Mouse (Mus musculus): Measurements from ENCODE around the gene Ptgr2. TPM values are rescaled to one million over a fixed set of nuclear protein-coding genes. Genes with fewer than 3 reads are reported as not detected.
"Not testable (repeated sequence)": the region's sequence is repeated elsewhere in the genome, so short reads cannot be mapped to it uniquely, and the experiment has no call there.

Gene Ptgr2
- 14.2 and 17.4 TPM in 2 replicates for polyA plus RNA-seq (2016; fragmentation: Nextera tagmentation; extraction: Ambion mirVana)

DNA sequence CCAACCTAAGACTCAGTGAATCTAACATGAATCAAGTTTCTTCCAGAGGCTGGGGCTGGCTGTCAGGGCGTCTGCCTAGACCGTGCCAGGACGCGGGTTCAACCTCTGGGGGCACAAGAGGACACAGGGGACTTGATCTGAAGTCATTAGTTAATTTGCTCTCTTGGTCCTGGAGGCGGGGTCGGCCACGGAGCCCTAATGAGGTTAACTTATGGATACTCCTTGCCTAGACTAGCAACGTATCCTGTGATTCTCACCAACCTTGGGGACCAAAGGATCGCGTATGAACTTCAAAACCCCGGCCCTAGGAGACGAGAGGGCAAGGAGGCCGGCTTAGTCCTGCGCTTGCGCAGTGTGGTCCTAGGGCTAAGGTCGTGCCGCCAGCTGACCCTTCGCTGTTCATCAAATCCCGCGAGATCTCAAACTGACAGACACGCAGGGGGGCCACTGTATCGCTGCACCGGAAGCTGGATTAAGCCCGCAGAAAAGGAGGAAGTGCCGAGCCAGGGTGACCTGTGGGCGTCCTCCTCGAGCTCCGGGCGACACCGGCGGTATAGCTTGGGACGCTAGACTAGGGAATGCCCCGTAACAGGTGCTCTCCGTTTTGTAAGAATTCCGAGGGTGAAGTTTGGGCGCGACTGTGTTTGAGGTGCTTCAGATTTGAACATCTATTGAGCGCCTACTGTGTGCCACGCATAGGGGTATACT is at the start of gene Ptgr2:
Ptgr2 (plus strand) TSS at position 348 of the 708 bp plus-strand sequence.
- under 1% methylated on average over 39 of the region's 39 CpGs for WGBS
- H3K9me3 ChIP-seq: no peaks in the 10 kb centered on the region
- peak within 1 kb of the TSS; percentile 74 for H3K4me2 ChIP-seq (replicated peaks)
- H3K36me3 ChIP-seq: no peaks in the 10 kb centered on the region
- peak within 1 kb of the TSS; percentile 54 for H3K9ac ChIP-seq
- peak; percentile 90 for ATAC-seq (ENCODE audit: low FRiP score, low read depth)
- no peaks in the 10 kb centered on the region for H3K27me3 ChIP-seq (replicated peaks)
- H3K27ac ChIP-seq: no peak within 1 kb of the TSS
- peaks cover 9% of the 10 kb centered on the region; the same call in 1 of the 2 replicates for H3K4me1 ChIP-seq
- peak within 1 kb of the TSS; percentile 49 for H3K4me3 ChIP-seq

DNA sequence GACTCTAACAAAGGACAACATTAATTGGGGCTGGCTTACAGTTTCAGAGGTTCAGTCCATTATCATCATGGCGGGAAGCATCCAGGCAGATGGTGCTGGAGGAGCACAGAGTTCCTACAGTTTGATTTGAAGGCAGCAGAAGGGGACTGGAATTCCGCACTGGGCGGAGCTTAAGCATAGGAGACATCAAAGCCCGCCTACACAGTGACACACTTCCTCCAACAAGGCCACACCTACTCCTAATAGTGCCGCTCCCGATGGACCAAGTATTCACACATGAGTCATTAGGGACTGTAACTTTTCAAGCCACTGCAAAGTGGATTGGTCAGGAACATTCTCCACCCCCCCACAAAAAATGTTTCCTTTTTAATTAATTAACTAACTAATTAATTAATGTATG is 49.5 kb upstream of the Ptgr2 start:
- H3K4me3 ChIP-seq: no peak overlapping the region
- H3K4me2 ChIP-seq (replicated peaks): no peak overlapping the region
- H3K27me3 ChIP-seq (replicated peaks): no peaks in the 10 kb centered on the region
- H3K9ac ChIP-seq: no peak overlapping the region
- no peaks in the 10 kb centered on the region for H3K36me3 ChIP-seq
- ATAC-seq (ENCODE audit: low FRiP score, low read depth): no peak
- 93% methylated on average over 6 of the region's 6 CpGs for WGBS
- H3K4me1 ChIP-seq: no peaks in the 10 kb centered on the region
- H3K27ac ChIP-seq: no peak overlapping the region
- no peaks in the 10 kb centered on the region for H3K9me3 ChIP-seq

DNA sequence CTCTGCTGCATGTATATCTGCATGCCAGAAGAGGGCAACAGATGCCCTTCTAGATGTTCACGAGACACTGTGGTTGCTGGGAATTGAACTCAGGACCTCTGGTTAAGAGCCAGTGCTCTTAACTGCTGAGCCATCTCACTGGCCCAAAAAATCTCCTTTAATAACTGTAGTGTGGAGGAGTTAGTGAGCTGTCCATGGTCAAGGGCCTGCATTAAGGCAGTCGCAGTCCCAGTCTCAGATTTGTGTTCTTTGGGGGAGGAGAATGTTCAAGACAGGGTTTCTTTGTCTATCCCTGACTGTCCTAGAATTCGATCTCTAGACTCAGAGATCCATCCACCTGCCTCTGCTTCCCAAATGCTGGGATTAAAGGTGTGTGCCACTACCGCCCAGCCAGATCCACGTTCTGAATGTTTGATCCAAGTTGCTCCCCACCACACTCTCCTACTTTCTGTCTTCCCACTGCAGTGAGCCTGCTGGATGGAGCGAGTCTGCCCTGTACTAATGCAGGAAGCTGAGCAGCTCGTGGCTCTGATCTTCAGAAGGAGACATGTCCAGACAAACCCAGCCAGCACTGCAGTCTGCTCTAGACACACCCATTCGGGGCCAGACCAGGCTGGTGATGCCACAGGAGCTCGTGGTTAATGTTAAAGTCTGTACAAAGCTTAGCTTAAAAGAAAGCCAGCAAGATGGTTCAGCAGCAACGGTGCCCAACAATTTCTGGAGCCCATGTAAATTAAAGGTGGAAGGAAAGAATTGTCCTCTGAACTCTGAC is 48.9 kb upstream of the Ptgr2 start:
- Histone ChIP-seq H3K9ac (no peak overlapping the region), H3K4me2 (replicated peaks) (no peak overlapping the region), H3K36me3 (no peaks in the 10 kb centered on the region), H3K9me3 (no peaks in the 10 kb centered on the region), H3K27ac (no peak overlapping the region), H3K4me3 (no peak overlapping the region), H3K27me3 (replicated peaks) (no peaks in the 10 kb centered on the region), H3K4me1 (no peaks in the 10 kb centered on the region)
- ATAC-seq (ENCODE audit: low FRiP score, low read depth): no peak
- WGBS: 86% methylated on average over 10 of the region's 10 CpGs

DNA sequence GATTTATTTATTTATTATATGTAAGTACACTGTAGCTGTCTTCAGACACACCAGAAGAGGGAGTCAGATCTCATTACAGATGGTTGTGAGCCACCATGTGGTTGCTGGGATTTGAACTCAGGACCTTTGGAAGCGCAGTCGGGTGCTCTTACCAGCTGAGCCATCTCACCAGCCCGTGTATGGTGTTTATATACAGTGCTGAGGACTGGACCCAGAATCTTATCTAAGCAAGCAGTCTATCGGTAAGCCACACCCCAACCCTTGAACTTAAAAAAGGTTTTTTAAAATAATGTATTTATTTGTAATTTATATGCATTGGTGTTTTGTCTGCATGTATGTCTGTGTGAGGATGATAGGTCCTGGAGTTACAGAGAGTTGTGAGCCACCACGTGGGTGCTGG is 48.0 kb upstream of the Ptgr2 start:
- H3K27ac ChIP-seq; H3K4me2 ChIP-seq (replicated peaks); H3K27me3 ChIP-seq (replicated peaks); ATAC-seq (ENCODE audit: low FRiP score, low read depth); H3K4me1 ChIP-seq; H3K4me3 ChIP-seq; H3K9ac ChIP-seq; H3K36me3 ChIP-seq; H3K9me3 ChIP-seq: not testable (repeated sequence)
- WGBS: 91% methylated on average over 5 of the region's 5 CpGs

DNA sequence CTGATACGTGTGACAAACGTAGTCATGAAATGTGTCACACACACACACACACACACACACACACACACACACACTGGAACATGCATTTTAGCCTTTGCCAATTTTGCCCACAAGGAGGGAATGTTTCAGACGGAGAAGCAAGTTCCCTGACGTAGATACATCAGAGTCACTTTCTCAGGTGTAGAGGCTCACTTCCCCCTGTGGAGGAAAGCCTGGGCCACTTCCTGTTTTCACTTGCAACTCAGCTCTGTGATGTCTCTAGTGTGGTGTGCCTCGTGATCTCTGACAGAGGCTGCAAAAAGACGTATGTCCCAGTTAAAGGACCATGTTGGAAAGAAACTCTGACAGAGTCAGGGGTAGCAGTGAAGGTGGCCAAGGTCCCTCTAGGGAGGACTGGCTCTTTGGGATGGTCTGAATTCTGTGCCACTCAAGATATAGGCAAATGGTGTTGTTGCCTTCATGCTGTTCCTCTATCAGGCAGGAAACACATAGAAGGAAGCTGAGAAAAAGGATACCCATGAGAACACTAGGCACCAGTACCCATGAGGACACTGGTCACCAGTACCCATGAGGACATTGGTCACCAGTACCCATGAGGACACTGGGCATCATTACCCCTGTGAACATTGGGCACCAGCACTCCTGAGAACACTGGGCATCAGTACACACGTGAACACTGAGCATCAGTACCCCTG is 41.8 kb upstream of the Ptgr2 start:
- Histone ChIP-seq H3K4me1 (no peaks in the 10 kb centered on the region), H3K4me2 (replicated peaks) (no peak overlapping the region), H3K4me3 (no peak overlapping the region), H3K9ac (no peak overlapping the region), H3K27me3 (replicated peaks) (no peaks in the 10 kb centered on the region), H3K36me3 (no peaks in the 10 kb centered on the region), H3K27ac (no peak overlapping the region), H3K9me3 (no peaks in the 10 kb centered on the region)
- no peak for ATAC-seq (ENCODE audit: low FRiP score, low read depth)
- 80% methylated on average over 7 of the region's 7 CpGs for WGBS

DNA sequence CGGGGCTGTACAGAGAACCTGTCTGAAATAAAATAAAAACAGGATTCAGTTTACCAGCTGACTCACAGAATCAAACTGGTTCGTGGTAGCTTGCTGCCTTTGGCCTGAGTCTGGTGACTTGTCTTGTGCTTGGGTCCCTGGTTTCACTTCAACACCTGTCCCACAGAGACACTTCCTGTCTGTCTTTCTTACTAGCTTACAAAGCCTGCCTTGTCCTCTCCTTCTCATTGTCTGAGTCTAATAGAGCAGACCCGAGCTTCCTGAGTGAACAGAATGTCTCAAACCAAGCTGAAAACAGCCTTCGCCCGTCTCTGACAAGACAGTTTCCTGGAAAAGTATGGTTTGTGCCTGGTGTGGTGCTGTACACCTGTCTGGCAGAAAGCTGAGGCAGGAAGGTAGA is 39.3 kb upstream of the Ptgr2 start:
- no peaks in the 10 kb centered on the region for H3K27me3 ChIP-seq (replicated peaks)
- no peaks in the 10 kb centered on the region for H3K36me3 ChIP-seq
- H3K9me3 ChIP-seq: no peaks in the 10 kb centered on the region
- H3K9ac ChIP-seq: no peak overlapping the region
- 63% methylated on average over 5 of the region's 5 CpGs for WGBS
- no peak overlapping the region for H3K27ac ChIP-seq
- no peak overlapping the region for H3K4me2 ChIP-seq (replicated peaks)
- no peaks in the 10 kb centered on the region for H3K4me1 ChIP-seq
- no peak for ATAC-seq (ENCODE audit: low FRiP score, low read depth)
- H3K4me3 ChIP-seq: no peak overlapping the region

DNA sequence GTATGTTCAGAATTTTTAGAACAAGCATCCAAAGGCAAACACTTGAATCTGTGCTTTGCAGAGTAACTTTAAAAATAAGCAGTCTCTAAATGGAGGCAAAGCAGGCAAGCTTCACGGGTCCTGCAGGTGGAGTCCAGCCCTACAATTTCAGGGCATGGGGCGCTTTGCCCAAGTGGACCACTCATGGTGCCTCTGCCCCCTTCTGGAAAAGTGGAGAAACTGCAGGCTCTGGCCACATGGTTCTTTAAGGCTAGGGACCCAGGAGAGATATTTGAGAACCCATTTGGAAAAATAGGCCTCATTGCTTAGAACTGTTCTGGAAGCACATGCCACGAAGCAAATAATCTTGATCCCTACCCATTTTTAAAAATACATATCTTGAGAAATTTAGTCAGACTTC is 35.8 kb upstream of the Ptgr2 start:
- H3K4me2 ChIP-seq (replicated peaks): no peak overlapping the region
- no peak overlapping the region for H3K27ac ChIP-seq
- no peaks in the 10 kb centered on the region for H3K4me1 ChIP-seq
- 7% methylated on average over 3 of the region's 3 CpGs for WGBS
- H3K4me3 ChIP-seq: no peak overlapping the region
- H3K9me3 ChIP-seq: no peaks in the 10 kb centered on the region
- H3K36me3 ChIP-seq: no peaks in the 10 kb centered on the region
- H3K27me3 ChIP-seq (replicated peaks): no peaks in the 10 kb centered on the region
- no peak overlapping the region for H3K9ac ChIP-seq
- ATAC-seq (ENCODE audit: low FRiP score, low read depth): no peak

DNA sequence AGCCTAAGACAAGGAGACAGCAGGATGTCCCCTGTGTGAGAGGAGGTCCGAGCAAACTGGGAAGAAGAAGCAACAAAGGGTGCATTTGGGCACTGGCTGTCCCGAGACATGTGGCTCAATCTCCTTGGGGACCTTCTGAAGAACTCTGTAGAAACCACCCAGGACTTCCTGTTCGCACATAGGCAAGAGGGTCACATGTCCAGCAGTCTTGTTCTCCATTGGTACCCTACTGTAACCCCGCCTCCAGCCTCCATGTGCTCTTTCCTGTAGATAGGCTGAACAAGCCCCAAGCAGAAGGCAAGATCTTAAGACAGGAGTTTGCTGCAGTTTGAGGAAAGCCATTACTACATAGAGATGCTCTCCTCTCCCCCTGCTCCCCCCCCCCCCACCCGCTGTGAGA is 32.2 kb upstream of the Ptgr2 start:
- WGBS: 88% methylated on average over 5 of the region's 5 CpGs
- no peak for ATAC-seq (ENCODE audit: low FRiP score, low read depth)
- no peak overlapping the region for H3K4me2 ChIP-seq (replicated peaks)

DNA sequence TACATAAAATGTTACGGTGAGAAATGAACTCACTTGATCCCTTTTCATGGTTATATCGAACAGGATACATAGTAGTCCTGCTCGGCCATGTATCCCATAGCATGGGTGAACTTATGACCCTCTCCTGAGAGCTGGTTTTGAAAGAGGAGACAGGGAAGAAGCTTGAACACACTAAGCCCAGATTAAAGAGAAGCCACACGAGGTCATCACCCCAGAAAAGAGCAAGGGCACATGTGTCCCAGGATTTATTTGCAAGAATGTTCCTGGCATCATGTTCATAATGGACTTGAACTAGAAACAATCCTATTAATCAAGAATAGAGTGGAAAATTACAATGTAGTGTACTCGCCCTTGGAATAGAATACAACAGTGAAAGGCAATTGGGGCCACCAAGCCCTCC is 30.1 kb upstream of the Ptgr2 start:
- Histone ChIP-seq H3K4me3 (no peak overlapping the region), H3K27ac (no peak overlapping the region), H3K27me3 (replicated peaks) (no peaks in the 10 kb centered on the region), H3K9ac (no peak overlapping the region), H3K36me3 (no peaks in the 10 kb centered on the region), H3K9me3 (no peaks in the 10 kb centered on the region), H3K4me1 (no peaks in the 10 kb centered on the region), H3K4me2 (replicated peaks) (no peak overlapping the region)
- ATAC-seq (ENCODE audit: low FRiP score, low read depth): no peak
- 82% methylated on average over 5 of the region's 5 CpGs for WGBS

More for the DNA sequence above, 32.2 kb upstream of the Ptgr2 start:
- Histone ChIP-seq H3K27me3 (replicated peaks) (no peaks in the 10 kb centered on the region), H3K4me3 (no peak overlapping the region), H3K4me1 (no peaks in the 10 kb centered on the region), H3K9ac (no peak overlapping the region), H3K27ac (no peak overlapping the region), H3K9me3 (no peaks in the 10 kb centered on the region), H3K36me3 (no peaks in the 10 kb centered on the region)

DNA sequence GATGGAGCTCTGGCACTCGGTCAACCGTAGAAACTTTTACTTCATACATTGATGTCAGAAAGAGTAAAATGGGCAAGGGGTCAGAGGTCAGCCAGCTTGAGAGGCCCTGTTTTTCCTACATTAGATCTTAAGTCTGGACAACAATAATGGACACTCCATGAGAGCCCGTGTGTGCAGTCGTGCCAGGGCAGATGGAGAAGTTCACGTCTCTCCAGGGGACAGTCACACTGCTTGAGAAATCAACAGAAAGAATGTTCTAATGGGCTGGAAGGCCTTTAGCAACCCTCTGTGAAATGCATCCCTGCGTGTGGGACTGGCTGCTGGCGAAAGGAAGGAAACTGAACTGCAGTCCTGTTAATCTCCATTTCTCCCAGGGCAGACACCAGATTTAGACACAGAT is 24.7 kb upstream of the Ptgr2 start:
- no peak overlapping the region for H3K4me3 ChIP-seq
- H3K4me2 ChIP-seq (replicated peaks): no peak overlapping the region
- no peaks in the 10 kb centered on the region for H3K9me3 ChIP-seq
- no peaks in the 10 kb centered on the region for H3K4me1 ChIP-seq
- no peaks in the 10 kb centered on the region for H3K27me3 ChIP-seq (replicated peaks)
- 27% methylated on average over 7 of the region's 7 CpGs for WGBS
- no peak overlapping the region for H3K9ac ChIP-seq
- no peak overlapping the region for H3K27ac ChIP-seq
- no peak for ATAC-seq (ENCODE audit: low FRiP score, low read depth)
- no peaks in the 10 kb centered on the region for H3K36me3 ChIP-seq

DNA sequence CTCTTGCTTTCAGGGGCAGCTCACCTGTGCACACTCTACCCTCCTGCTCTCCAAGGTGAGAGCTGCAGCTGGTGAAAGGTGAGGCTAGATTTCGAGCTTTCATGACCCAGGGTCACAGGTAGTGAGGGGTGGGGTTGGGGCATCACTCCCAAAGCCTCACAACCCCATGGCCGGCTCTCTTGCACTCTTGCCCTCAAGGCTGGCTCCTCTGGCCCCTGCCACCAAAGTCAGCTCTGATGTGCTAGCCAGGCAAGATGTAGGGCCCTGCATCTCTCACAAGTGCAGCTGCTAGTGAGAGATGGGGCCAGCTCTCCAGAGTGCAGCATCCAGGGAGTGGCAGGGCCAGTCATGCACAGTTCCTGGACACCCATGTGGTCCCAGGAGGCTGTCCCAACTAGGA is 17.8 kb upstream of the Ptgr2 start:
- Histone ChIP-seq H3K27me3 (replicated peaks) (no peaks in the 10 kb centered on the region), H3K9me3 (no peaks in the 10 kb centered on the region), H3K27ac (no peak overlapping the region), H3K4me1 (no peaks in the 10 kb centered on the region), H3K4me3 (no peak overlapping the region), H3K4me2 (replicated peaks) (no peak overlapping the region), H3K9ac (no peak overlapping the region), H3K36me3 (no peaks in the 10 kb centered on the region)
- ATAC-seq (ENCODE audit: low FRiP score, low read depth): no peak
- WGBS: 71% methylated on average over 2 of the region's 2 CpGs

DNA sequence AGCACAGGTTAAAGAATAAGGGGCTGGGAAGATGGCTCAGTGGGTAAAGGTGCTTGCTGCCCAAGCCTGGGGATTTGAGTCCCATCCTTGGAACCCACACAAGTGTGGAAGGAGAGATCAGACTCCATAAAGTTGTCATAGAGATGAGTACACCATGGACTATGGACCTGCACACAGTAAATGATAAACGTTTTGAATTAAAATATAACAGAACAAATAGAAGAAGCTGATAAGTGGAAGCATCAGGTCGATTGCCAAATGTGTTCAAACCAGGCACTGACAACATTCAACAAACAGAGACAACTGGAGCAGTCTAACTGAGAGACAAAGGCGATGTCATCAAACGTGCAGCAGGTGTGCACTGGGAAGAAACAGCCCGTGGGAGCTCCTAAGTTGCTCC is 11.7 kb upstream of the Ptgr2 start:
- Histone ChIP-seq H3K9ac (no peak overlapping the region), H3K4me1 (peaks cover 3% of the 10 kb centered on the region; the same call in 1 of the 2 replicates), H3K4me3 (no peak overlapping the region), H3K36me3 (no peaks in the 10 kb centered on the region), H3K9me3 (no peaks in the 10 kb centered on the region), H3K27ac (no peak overlapping the region), H3K27me3 (replicated peaks) (no peaks in the 10 kb centered on the region), H3K4me2 (replicated peaks) (no peak overlapping the region)
- WGBS: 77% methylated on average over 5 of the region's 5 CpGs
- no peak for ATAC-seq (ENCODE audit: low FRiP score, low read depth)

Measured in neural tube, embryonic 12.5 days (tissue).